Mouse (Mus musculus): ENCODE measurements around the gene Slc25a42.

Slc25a42 gene

DNA sequence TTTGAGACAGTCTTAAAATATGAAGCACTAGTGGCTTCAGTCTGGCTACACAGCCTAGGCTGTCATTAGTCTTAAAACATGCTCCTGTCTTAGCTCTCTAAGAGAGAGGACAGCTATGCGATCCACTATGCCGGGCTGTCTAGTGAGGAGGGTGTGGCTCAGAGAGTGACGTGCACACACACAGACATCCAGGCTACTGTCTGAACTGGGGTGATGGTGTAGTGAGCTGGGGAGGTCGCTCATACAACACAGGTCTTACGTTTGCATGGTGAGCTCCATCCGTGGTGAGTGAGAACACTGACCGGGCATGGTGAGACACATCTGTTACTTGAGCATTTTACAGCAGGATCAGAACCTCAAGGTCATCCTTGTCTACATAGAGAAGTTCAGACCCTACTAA is 40.9 kb downstream of the Slc25a42 start:
- DNase-seq (ENCODE audit: low read depth) = no peak

- DNase-seq (ENCODE audit: low read depth) = no peak
Observed at GRCm38 (mm10) chr8:70170748-70171147, 41.4 kb downstream of the Slc25a42 start.

DNA sequence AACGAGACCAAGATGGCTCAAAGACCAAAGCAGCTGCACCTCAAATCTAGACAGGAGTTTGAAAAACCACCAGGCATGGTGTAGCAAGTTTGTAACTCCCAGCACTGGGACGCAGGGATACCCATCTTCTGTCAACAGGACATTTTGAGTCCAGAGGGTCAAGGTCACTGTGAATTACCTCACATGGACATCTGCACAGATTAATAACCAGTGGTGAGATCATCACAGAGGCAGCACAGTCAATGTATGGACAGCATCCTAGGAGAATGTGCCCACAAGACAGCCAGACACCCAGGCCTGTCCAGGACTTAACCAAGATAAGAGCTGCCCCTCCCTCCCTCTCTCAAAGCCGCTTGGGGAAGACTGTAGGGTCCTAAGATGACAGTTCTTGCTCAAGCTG is 42.0 kb downstream of the Slc25a42 start:
- no peak for DNase-seq (ENCODE audit: low read depth)

GRCm38 (mm10) chr8:70166504-70167110 is 45.5 kb downstream of the Slc25a42 start:
- peak; percentile 88 for DNase-seq (ENCODE audit: low read depth)

GRCm38 (mm10) chr8:70163316-70163715 is 48.8 kb downstream of the Slc25a42 start:
- no peak for DNase-seq (ENCODE audit: low read depth)

GRCm38 (mm10) chr8:70160015-70160414 is 52.1 kb downstream of the Slc25a42 start:
- DNase-seq (ENCODE audit: low read depth) = peak; percentile 51

DNA sequence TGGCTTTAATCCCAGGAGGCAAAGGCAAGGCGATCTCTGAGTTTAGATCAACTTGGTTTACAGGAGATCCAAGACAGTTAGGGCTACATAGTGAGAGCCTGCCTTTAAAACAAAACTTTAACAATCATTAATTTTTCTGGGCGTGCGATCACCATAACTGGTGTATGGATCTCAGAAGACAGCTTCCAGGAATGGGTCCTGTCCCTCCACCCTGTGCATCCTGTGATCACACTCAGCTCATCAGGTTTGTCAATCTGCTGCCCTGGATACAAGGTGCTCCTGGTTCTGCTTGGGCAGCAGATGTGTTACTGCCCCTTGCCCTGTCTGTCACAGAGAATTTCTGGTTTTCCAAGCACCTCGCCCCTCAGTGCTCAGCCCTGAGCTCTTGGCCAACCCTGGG is 52.9 kb downstream of the Slc25a42 start:
- no peak for DNase-seq (ENCODE audit: low read depth)

DNA sequence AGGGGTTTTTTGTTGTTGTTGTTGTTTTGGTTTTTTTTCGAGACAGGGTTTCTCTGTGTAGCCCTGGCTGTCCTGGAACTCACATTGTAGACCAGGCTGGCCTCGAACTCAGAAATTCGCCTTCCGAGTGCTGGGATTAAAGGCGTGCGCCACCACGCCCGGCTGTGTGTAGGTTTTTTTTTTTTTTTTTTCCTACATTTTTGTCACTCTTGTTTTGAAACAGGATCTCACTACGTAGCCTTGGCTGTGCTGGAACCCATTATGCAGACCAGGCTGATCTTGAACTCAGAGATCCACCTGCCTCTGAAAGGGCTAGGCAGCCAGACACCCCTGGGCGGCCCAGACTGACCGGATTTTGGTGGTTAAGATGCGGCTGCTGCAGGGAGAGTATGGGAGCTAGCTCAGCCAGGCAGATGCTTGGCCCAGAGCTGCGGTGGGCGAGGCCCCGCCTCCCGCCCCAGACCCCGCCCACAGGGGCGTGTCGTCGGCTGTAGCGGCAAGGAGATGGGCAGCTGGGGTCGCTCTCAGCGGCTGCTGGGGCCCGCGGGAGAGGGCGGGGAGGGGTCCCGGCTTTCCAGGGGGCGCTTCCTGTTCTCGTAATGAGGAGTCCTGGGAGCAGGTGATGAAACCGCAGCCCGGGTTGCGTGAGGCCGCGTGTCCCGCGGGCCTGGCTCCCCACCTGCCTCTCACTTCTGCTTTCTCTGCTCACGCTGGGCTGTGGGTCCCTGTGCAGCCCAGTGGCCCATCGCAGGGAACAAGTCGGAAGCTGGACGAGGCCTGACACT is 53.8 kb downstream of the Slc25a42 start:
- peak; percentile 88 for DNase-seq (ENCODE audit: low read depth)

GRCm38 (mm10) chr8:70157240-70157800 is 54.8 kb downstream of the Slc25a42 start:
- DNase-seq (ENCODE audit: low read depth) = no peak

DNA sequence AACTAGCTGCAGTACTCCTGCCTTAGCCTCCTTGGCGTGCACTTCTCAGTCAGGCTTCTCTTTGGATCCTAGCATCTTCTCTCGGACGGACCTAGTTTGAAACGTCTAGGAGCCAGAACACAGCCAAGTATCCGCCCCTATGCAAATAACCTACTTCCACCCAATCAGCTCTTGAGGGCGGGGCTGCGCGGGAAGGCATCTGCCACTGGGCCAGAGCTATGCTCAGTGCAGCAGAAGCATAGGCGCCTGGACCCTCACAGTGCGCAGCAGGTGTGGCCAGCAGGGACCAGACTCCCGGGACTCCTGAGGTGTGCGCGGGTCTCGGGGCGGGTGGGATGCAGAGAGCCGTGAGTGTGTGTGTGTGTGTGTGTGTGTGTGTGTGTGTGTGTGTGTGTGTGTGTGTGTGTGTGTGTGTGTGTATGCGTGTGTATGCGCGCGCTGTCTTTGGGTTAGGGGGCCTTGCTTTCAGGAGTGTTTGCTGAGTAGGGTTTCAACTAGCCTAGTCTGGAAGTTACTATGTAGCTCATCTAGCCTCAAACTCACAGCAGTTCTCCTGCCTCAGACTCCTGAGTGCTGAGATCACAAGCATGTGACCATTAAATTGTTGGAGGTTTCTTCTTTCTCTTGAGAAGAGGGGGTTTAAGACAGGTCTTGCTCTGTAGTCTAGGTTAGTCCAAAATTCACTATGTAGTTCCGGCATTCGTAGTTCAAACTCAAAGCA is 59.4 kb downstream of the Slc25a42 start:
- peak; percentile 87 for DNase-seq (ENCODE audit: low read depth)

GRCm38 (mm10) chr8:70150158-70150557 is 61.9 kb downstream of the Slc25a42 start:
- DNase-seq (ENCODE audit: low read depth) = no peak

DNA sequence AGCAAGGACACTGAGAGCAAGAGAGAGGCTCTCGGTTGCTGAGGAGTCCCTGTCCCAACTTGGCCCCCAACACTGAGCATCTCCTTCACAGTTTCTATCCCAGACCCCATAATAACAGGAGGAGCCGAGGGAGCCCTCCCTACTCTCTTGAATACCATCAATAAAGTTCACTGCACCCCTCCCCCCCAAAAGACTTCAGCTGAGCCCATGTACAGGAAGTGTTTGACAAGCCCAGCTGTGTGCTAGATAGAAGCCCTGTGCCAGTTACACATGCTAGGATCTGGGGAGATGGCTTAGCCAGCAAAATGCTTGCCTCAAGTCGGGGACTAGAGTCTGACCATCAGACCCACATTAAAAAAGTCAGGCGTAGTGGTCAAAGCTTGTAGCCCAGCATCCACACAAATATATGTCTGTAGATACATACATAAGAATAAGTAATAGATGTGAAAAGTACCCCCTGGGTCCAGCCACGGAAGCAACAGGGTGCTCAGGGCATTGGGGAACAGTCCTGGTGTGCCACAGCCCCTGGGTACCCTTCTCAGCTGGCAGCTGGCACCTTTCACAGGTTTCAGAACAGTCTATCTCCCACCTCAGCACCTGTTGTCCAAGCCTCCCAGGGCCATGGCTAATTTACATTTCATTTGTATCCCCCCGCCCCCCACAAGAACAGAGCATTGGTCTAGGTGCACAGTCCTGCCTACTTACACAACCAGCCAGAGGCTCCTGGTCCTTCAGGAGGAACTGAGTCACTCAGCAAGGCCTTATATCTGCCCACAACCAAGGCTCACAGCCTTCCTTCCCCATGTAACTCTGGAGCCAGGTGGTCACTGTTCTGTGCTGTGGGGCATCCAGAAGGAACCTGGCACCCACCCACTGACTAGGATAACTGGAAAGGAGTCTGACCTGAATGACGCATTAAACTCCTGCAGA is 64.2 kb downstream of the Slc25a42 start:
- DNase-seq (ENCODE audit: low read depth) = no peak

- no peak for DNase-seq (ENCODE audit: low read depth)
Observed at GRCm38 (mm10) chr8:70139981-70140380, 72.1 kb downstream of the Slc25a42 start.

DNA sequence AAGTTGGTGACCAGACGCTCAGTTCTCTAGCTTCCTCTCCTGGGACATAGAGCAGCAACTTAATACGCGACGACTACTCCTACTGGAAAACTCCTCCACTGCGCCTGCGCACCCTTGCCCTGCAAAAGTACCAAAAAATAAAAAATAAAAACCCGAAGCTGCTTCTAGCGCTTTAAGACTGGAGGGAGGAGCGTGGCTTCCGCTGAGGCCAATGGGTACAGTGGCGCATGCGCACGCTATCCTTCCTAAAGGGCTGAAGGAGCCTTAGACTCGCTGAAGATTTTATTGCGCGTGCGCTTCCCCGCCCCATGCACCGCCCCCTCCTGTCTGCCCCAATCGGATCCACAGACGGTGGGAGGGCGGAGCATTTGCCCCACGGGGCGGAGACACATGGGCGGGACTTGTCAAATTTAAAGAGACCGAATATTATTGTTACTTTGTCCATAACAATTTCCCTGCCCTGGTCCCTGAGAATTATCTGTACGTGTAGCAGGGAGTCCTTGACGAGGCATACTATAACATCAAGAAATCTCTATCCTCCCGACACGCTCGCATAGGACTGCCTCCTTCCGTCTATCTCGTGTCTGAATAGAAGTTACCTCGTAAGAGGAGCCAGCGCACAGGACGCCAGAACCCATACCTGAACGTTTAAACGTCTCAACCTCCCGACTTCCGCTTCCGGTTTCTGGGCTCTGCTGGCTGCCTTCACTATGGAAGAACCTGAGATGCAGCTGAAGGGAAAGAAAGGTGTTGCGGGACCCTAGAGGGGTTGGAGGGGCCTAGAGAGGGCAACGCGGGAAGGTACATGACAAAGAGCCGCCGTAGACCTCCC is 72.9 kb downstream of the Slc25a42 start, which contains the start of the genes Rfxank, Borcs8 and Mef2b:
TSS of gene Rfxank (minus strand) at position 129 of the 832 bp plus-strand sequence.
TSS of gene Borcs8 (plus strand) at position 474 of the 832 bp plus-strand sequence.
TSS of gene Mef2b (plus strand) at position 686 of the 832 bp plus-strand sequence.
- DNase-seq (ENCODE audit: low read depth) = peak; percentile 100

DNA sequence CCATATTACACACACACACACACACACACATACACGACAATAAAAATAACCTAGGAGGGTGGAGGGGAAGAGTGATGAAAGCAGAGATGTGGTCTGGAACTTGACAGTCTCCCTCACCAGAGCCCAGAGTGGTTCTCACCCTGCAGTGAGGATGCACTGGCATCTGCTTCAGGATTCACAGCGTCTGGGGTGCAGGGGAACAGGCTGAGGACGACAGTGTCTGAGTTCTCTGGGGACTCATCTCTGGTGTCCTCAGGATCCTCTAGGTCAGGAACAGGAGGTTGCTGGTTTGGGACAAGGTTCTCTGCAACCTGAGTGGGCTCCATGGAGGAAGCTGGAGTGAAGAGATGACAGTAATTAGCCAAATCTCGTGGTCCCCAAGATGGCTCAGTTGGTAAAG is 74.2 kb downstream of the Slc25a42 start:
- no peak for DNase-seq (ENCODE audit: low read depth)

GRCm38 (mm10) chr8:70136591-70136990 is 75.5 kb downstream of the Slc25a42 start:
- DNase-seq (ENCODE audit: low read depth) = no peak

GRCm38 (mm10) chr8:70134931-70135330 is 77.2 kb downstream of the Slc25a42 start:
- no peak for DNase-seq (ENCODE audit: low read depth)

Data from induced T-regulatory cell, adult 2 months (primary cell).